Mouse (Mus musculus) T-cell, adult 2 months (primary cell): Measurements from ENCODE around the gene Med26.

Experiments used
- DNase-seq: peaks from one replicate; pipeline ENCODE4 v3.0.0; 2022; ENCODE audit warnings: low spot score

Gene Med26

DNA sequence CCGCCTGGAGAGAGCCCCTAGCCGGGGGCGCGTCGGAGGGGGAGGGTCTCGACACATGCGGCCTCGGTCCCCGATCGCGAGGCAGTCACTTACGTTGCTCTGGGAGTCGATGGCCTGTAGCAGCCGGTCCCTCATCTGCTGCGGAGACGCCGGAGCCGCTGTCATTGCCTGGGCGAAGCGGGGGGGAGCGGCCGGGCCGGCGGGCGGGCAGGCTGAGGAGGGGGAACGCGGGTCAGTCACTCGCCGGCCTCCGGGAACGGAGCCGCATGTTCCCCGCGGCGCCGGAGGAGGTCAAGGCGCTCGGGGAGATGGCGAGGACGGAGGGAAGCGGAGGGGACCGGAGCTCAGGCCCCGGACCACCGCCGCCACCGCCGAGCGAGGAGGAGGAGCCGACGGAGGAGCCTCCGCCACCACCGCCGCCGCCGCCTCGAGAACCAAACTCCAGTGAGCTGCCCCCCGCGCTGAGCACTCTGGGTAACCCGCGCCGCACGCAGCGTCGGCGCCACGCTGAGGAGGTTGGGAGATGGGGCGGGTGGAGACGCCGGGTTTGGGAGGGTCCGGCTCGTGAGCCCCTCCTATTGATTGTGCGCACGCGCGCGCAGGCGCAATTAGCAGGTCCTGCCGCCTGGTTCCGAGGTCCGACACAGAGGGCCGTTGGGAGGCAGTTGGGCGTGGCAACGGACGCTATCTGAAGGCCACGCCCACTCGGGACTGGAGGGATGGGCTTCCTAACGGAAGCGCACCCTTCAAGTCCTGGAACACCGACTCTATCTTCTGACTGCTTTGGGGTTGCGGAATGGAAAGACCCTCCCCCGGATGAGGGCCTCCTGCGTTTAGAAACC lies at the start of gene Med26:
TSS of gene Med26 (minus strand) at position 469 of the 842 bp plus-strand sequence.
- DNase-seq, result peak; percentile 95

- peak; percentile 41 for DNase-seq
These were observed 42.1 kb upstream of the Med26 start for GRCm38 (mm10) chr8:72590198-72590597.

GRCm38 (mm10) chr8:72589286-72589685 lies 41.2 kb upstream of the Med26 start:
- DNase-seq, result no peak

DNA sequence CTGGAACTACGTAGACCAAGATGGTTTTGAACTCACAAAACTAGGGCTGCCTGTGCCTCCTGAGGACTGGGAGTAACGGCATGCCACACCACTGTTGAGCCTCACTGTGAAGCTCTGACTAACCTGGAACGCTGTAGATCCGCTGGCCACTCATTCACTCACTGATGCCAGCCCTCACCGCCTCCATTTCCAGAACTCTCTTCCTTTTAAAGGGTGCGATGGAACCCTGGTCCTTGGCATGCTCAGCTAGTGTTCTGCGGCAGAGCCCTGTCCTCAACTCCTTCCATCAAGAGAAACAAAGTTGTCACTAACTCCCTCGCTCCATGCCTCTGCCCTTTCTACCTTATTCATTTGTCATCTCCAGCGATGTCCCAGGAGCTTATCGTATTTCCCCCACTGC lies 40.8 kb upstream of the Med26 start:
- DNase-seq, result no peak

- DNase-seq, result no peak
These were observed 39.7 kb upstream of the Med26 start for GRCm38 (mm10) chr8:72587806-72588205.

DNA sequence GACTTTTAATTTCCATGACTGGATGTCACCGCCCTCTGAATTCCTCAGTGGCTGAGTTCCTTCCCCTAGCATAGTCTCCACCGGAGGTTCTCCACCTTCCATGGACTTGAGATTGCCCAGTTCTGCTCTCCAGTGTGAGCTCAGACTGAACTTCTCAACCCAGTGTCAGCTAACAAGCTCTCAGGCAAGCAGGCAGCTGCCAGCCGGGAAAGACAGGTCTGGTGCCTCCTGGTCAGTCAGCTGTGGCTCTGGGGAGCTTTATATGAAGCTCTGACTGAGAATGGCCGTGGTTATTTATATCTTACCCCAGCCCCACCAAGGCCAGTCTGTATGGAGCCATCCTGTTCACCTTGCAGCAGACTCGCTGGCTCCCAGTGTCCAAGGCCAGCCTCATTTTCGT lies 36.3 kb upstream of the Med26 start:
- DNase-seq, result no peak

- DNase-seq, result no peak
These were observed 35.1 kb upstream of the Med26 start for GRCm38 (mm10) chr8:72583056-72583771.

DNA sequence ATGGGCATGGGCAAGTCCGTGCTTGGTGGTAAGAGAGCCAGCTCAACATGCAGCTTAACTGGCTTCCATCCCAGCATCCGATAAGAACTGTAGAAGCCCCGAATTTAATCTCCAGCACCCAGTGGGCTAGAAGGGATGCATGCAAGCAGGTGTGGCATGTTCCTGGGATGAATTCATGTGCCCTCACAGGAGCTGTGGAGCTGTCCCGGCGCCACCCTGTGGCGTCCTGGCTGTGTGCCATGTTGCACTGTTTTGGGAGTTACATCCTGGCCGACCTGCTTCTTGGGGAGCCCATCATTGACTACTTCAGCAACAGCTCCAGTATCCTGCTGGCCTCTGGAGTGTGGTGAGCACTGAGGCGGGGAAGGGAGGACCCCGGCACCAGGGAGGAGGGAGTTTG lies 31.3 kb upstream of the Med26 start:
- DNase-seq, result no peak

- DNase-seq, result no peak
These were observed 29.9 kb upstream of the Med26 start for GRCm38 (mm10) chr8:72577941-72578340.

GRCm38 (mm10) chr8:72577266-72577665 lies 29.2 kb upstream of the Med26 start:
- no peak for DNase-seq

DNA sequence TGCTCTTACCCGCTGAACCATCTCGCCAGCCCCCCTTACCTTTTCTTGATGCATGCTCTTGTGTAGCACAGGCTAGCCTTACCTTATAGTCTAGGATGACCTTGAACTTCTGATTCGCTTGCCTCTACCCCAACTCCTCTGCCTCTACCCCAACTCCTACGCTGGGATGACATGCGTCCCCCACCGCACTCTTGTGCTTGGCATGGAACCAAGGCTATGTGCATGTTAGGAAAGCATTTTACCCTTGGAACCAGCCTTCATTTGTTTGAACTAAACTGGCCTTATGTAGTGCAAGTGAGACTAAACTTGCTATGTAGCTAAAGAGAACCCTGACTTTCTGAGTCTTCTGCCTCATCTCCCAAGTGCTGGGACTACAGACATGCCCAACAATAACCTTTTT lies 27.8 kb upstream of the Med26 start:
- DNase-seq, result no peak

DNA sequence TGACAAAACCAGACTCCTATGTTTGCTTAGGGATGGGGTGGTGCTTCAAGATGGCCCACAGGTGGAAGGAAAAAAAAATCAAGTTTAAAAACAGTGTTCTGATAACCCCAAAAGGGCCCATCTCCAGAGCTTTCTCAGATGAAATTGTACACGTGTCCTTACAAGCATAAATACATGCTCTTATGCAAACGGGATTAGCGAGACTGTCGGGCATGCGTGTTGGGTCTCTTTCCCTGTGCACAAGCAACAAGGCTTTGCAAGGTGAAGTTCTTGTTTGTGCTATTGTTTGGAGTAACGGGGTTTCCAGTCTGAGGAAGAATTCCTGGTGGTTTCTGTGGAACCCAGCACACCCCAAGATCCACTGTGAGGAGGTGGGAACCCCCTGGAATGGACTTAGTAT lies 25.4 kb upstream of the Med26 start:
- no peak for DNase-seq

DNA sequence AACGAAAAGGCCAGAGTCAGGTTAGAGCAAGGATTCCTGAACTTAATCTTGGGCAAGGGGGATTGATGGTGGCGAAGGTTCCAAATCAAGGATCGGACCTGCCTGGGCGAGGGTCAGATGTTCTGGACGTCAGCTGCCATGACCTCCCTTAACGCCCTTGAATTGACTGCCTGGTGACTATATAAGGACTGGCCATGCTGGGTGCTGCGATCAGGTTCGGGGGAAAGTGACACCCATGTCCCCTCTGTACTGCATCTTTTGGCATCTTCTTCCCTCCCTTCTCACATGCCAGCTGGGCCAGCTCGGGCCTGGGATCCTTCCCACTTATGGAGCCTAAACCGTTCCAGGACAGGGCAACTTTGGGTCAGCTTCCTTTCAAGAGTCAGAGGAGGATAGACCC lies 24.4 kb upstream of the Med26 start:
- DNase-seq, result no peak

GRCm38 (mm10) chr8:72571611-72572473 lies 23.8 kb upstream of the Med26 start, which contains the start of gene Tmem38a:
Gene Tmem38a (plus strand): TSS chr8:72572055.
- peak; percentile 66 for DNase-seq

DNA sequence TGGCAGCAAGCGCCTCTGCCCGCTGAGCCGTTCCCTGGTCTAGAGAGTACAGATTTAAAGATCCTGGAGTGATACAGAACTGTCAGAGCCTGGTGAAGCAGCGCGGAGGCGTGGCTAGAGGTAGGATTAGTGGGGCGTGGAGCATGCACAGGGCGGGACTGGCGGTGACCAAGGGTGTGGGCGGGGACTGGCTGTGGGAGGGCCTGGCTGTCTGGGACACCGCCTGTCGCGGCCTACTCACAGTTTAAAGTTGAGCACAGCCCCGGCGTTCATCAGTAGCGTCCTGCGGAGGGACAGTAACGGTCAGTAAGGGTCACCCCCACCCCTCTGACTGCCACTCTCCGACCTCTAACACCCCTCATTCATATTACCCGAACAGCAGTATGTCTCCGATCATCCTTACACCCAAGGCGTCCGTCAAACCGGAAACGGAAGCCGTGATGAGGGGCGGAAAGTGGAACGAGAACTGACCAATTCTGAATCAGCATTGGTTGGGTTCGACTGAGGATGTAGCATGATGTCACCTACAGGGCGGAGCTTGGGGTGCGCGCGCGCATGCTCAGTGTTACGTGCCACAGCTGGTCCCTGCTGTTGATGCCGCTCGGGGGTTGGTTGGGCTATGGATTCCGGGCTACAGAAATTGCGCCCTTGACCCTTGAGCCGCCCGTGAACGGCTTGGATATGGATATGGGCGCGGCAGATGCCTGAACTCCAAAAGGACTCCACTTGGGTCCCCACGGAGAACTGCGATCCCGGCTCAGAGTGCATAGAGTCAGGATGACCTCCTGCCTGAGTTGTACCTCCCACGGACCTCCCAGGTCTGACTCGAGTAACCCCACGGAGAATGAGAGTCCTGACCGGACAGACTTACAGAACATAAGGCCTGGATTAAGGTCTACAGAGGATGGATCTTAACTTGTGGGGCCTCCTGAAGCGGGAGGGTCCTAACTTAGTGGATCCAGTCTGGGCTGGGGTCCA lies 22.9 kb upstream of the Med26 start, which contains the start of gene Smim7:
TSS of gene Smim7 (minus strand) at position 456 of the 978 bp plus-strand sequence.
- peak; percentile 98 for DNase-seq

- DNase-seq, result no peak
These were observed 17.9 kb upstream of the Med26 start for GRCm38 (mm10) chr8:72565970-72566369.

DNA sequence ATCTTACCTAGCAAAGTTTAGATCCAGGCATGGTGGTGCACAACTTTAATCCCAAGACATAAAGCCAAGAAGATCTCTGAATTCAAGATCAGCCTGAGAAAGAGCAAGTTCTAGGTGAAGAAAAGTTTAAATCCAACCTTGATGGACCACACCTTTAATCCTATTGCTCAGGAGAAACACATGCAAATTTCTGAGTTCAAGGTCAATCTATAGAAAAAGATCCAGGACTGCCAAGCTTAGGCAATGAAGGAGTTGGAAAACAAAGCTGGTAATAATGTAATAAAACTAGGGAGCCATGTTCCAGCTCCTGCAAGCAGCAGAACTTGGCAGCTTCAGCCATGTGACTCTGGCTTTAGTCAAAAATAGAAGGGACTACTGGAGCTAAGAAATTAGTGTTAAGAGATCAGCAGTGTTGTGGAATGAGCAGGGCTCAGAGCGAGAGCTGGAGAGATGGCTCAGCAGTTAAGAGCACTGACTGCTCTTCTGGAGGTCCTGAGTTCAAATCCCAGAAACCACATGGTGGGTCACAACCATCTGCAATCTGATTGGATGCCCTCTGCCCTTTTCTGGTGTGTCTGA lies 13.1 kb upstream of the Med26 start:
- DNase-seq, result no peak

GRCm38 (mm10) chr8:72555770-72556169 lies 7.7 kb upstream of the Med26 start:
- DNase-seq, result no peak

GRCm38 (mm10) chr8:72549314-72549892 lies 1.3 kb upstream of the Med26 start:
- DNase-seq, result no peak

GRCm38 (mm10) chr8:72548644-72549313 lies 709 bp upstream of the Med26 start:
- no peak for DNase-seq
